Mouse (Mus musculus): ENCODE results near the gene Ablim2.

GRCm38 (mm10) chr5:35739005-35739404, 18.7 kb upstream of the Ablim2 start:
- TF ChIP-seq POLR2A (IDR thresholded peaks at IDR 0.05; ENCODE audit: borderline replicate concordance, low read depth, low read length) (no peak), CTCF (IDR thresholded peaks at IDR 0.05; ENCODE audit: low read depth, low read length) (no peak)
